Comparison of ENCODE assay signal across 8 mouse cellular contexts in the genomic region with DNA sequence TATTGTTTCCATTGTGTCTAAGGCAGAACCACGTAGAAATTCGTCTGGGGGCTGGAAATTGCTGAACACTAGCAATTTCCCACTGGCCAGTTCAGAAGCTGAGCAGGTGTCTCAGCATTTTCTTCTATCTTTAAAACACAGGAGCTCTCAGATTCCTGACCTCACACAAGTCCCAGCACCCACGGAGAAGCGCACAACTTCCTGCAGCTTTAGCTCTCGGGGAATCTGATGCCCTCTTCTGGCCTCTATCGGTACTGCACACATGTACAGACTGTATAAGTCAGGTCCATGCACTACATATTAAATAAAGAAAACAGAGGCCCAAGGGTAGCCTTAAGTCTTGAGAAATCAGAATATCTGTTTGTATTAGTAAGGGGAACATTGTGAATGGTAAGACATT. TPM values are rescaled to one million over a fixed set of nuclear protein-coding genes. Genes with fewer than 3 reads are reported as not detected.
DNase-seq lines count a peak whose midpoint lies in the region; ATAC-seq lines count a peak whose summit lies in the region.

No protein-coding gene starts in this region.

- H3K36me3 ChIP-seq in forebrain, embryonic 14.5 days (ENCODE audit: control insufficient read depth, insufficient read depth, low read length): no peaks in the 10 kb centered on the region
- H3K36me3 ChIP-seq in forebrain, embryonic 12.5 days (replicated peaks): no peaks in the 10 kb centered on the region
- no peaks in the 10 kb centered on the region for H3K36me3 ChIP-seq in limb, embryonic 10.5 days

- H3K27me3 ChIP-seq in forebrain, embryonic 14.5 days (replicated peaks; ENCODE audit: control insufficient read depth, insufficient read depth, low read length): no peaks in the 10 kb centered on the region; the same call in 1 of the 2 replicates
- H3K27me3 ChIP-seq in forebrain, embryonic 12.5 days: peaks cover 37% of the 10 kb centered on the region
- peaks cover 36% of the 10 kb centered on the region for H3K27me3 ChIP-seq in limb, embryonic 10.5 days (ENCODE audit: low read depth, poor library complexity, severe bottlenecking)

- no peak overlapping the region for H3K9ac ChIP-seq in forebrain, embryonic 14.5 days (ENCODE audit: low read length)
- H3K9ac ChIP-seq in forebrain, embryonic 12.5 days: no peak overlapping the region

- DNase-seq in forebrain, embryonic 14.5 days (ENCODE audit: low spot score): peak; percentile 47
- peak; percentile 38 for DNase-seq in right cerebral cortex, postnatal 14 days
- no peak for DNase-seq in right cerebral cortex, postnatal 25 days
- DNase-seq in embryo, embryonic 10 days (ENCODE audit: low spot score): peak; percentile 56
- peak; percentile 68 for DNase-seq in limb, embryonic 10.5 days (ENCODE audit: low spot score)
- DNase-seq in retina, adult 2 months (ENCODE audit: low read depth, low spot score): peak; percentile 32
- no peak for DNase-seq in frontal cortex, postnatal 25 days (ENCODE audit: low spot score in 2 of 2)

- no peak overlapping the region for H3K4me3 ChIP-seq in forebrain, embryonic 14.5 days (ENCODE audit: low read depth, low read length)
- no peak overlapping the region for H3K4me3 ChIP-seq in forebrain, embryonic 12.5 days (replicated peaks)
- no peak overlapping the region for H3K4me3 ChIP-seq in limb, embryonic 10.5 days

- H3K9me3 ChIP-seq in forebrain, embryonic 14.5 days (replicated peaks; ENCODE audit: control insufficient read depth, low read length): no peaks in the 10 kb centered on the region
- H3K9me3 ChIP-seq in forebrain, embryonic 12.5 days: no peaks in the 10 kb centered on the region
- H3K9me3 ChIP-seq in limb, embryonic 10.5 days (replicated peaks): no peaks in the 10 kb centered on the region

- no peaks in the 10 kb centered on the region for H3K4me1 ChIP-seq in forebrain, embryonic 14.5 days (ENCODE audit: control insufficient read depth, insufficient read depth, low read length)
- peaks cover 17% of the 10 kb centered on the region for H3K4me1 ChIP-seq in forebrain, embryonic 12.5 days
- peaks cover 49% of the 10 kb centered on the region for H3K4me1 ChIP-seq in limb, embryonic 10.5 days

- 71% methylated on average over 6 of the region's 6 CpGs for WGBS in forebrain, embryonic 14.5 days
- WGBS in forebrain, embryonic 12.5 days: 76% methylated on average over 6 of the region's 6 CpGs
- 75% methylated on average over 6 of the region's 6 CpGs for WGBS in limb, embryonic 10.5 days

- no peak overlapping the region for H3K27ac ChIP-seq in forebrain, embryonic 14.5 days (ENCODE audit: low read depth, low read length)
- no peak overlapping the region for H3K27ac ChIP-seq in forebrain, embryonic 12.5 days
- H3K27ac ChIP-seq in limb, embryonic 10.5 days: no peak overlapping the region

- no peak for ATAC-seq in forebrain, embryonic 14.5 days
- ATAC-seq in forebrain, embryonic 12.5 days (ENCODE audit: low FRiP score): no peak

- no peak overlapping the region for H3K4me2 ChIP-seq in forebrain, embryonic 14.5 days (ENCODE audit: low read length)
- H3K4me2 ChIP-seq in forebrain, embryonic 12.5 days: no peak overlapping the region

RNA-seq across cellular contexts. Expression of a gene that starts 30.6 kb away (rescaled TPM):
- polyA plus RNA-seq in forebrain, embryonic 14.5 days (2014; fragmentation: Nextera tagmentation; extraction: Ambion mirVana): 49.5 and 52.2 TPM in 2 replicates
- polyA plus RNA-seq in forebrain, embryonic 12.5 days (2016; fragmentation: Nextera tagmentation; extraction: Ambion mirVana): 51.5 and 64.7 TPM in 2 replicates
- 15.0 and 17.5 TPM in 2 replicates for polyA plus RNA-seq in limb, embryonic 10.5 days (2016; fragmentation: Nextera tagmentation; extraction: Ambion mirVana)

Comparison
In these comparisons a context has a peak if more than half of its experiments do, and no peak if none do; other contexts are left out.
1. DNase-seq: peak in forebrain, embryonic 14.5 days (single experiment), right cerebral cortex, postnatal 14 days (single experiment), embryo, embryonic 10 days (single experiment), limb, embryonic 10.5 days (single experiment) and retina, adult 2 months (single experiment); none in right cerebral cortex, postnatal 25 days (single experiment) and frontal cortex, postnatal 25 days (0 of 2).